Mouse (Mus musculus): ENCODE measurements at regions not wholly inside any gene's neighbourhood (a gene's known extent, or its start where the extent isn't known, plus 50 kb on each side); places are given as distances from the start of the nearest gene placed in this dataset.

DNA sequence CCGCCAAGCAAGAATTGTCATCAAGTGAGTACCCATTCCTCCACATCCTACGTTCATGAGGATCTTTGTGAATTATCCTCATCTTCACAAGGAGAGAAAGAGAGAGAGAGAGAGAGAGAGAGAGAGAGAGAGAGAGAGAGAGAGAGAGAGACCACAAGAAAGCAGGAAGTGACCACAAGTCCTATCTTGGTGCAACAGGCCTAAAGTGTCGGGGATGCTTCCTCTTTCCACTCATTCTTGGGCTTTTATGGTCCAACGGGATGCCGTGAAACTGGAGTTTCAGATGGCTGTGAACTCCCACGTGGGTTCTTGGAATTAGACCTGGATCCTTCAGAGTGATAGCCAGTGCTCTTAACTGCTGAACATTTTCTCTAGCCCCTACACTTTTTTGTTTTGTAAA lies 53.1 kb upstream of the Rai14 start:
- no peak for DNase-seq

- no peak for DNase-seq
These were observed 56.2 kb upstream of the Rai14 start for GRCm38 (mm10) chr15:10770410-10771310.

DNA sequence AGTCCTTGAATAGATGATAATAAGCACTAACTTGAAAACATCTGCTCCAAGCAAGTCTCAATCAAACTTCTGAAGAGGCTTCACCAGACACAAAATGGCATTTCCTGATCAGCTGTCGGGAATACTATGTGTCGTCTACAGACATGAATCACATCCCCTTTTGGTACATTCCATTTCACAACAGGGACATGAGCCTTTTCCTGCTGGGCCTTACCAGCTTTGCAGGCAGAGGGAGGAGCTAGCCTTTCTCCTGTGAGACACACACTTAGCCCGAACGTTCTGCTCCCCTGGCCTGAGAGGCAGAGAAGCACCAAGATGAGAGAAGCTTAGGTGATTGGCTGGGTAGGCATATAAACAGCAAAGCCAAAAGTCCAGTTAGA lies 56.9 kb upstream of the Rai14 start:
- no peak for DNase-seq

DNA sequence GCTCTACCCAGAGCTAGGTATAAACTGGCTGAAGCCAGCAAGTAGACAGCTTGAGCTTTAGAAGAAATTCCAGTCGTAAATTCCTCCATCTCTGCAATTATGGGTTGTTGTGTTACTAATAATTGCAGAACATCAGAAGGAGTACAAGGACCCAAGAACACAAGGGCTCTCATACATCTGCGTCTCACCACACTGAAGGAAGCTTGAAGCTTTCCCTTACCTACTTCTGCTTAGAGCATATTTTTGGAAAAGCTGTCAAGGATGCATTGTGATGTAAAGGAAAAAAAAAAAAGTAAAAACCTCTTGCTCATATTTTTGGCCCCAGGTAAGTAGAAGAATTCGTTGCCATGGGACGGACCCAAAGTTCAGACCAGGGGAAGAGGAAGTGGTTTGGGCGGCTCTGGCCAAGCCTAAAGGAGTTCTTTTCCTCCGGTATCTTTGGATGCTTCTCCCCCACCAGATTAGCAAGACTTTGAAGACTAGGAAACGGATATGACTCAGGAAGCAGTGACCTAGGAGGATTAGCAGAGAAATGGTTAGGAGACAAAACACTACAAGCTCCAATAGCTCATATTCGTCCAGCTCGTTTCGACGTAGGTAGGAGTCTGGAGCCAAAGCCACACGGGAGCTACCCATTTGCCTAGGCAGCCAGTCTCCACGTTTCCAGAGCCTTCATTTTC lies 65.7 kb upstream of the Rai14 start:
- DNase-seq, result no peak

- DNase-seq, result no peak
These were observed 74.9 kb upstream of the Rai14 start for GRCm38 (mm10) chr15:10789371-10789770.

- DNase-seq, result no peak
These were observed 76.6 kb upstream of the Rai14 start for GRCm38 (mm10) chr15:10790862-10791497.

DNA sequence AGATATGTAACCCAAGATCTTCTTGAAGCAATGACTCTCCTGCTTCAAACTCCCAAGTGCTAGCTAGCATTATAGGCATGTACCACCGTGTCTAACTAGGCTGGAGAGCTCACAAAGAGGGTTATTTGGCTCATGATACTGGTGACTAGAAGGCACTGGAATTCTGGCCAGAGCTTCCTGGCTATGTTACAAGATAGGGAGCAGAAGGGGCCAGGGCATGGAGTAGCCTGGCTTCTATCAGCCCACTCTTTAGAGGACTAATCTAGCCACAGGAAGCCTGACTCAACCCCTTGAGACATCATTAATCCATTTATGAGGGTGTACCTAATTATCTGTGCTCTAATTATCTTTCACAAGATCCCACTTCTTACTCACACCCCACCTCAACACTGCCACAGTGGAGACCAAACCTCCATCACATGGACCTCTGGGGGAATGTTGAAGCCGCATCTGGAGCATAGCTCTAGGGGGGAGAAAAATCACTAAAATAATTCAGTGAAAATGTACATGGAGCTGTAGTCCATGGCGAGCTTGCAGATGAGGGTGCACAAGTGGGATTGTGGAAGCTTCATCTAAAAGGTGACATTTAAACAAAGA lies 77.2 kb upstream of the Rai14 start:
- DNase-seq, result no peak

DNA sequence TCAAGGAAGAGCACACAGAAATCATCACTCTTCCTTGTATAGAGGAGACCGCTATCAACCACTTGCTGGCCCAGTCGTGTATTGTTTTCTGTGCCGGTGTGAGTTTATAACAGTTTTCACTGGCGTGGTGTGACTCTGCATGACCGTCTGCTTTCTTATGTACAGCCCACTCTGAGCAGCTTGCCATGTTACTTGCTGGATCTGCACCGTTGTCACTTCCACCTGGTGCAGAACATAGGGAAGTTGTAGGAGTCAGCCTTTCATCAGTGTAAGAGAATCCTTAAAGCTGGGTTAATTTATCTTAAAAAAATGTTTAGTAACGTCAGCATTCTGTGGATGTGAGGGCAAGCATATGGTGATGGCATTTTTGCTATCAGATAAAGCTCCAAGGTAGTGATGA lies 77.7 kb upstream of the Rai14 start:
- no peak for DNase-seq

DNA sequence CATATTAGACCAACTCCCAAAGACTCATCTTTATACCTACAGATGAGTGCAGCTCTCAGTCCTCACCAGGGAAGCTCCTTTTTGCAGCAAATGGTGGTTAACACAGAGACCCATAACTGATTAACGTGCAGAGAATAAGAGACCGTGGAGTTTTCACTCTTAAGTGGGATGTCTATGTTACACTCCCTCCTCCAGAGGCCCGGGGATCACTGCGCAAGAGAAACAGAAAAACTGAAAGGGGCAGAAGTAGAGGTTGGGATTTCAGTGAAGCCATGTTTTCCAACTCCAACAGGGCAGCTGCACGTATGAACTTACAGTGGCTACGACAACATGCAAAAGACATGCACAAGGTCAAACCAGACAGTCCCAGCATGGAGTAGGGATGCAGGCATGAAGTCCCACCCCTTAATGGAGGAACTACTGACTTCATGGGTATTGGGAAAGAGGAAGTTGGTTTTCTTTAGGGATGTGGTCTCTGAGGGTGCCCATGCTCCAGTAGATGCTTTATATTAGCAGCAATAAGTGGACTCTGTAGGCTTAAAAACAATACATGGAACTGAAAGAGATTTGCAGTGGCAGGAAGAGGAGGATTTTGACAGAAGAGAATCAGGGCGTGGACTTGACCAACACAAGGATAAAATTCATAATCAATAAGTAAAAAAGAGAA lies 80.8 kb upstream of the Rai14 start:
- DNase-seq, result no peak

GRCm38 (mm10) chr15:10799656-10800055 lies 85.2 kb upstream of the Rai14 start:
- DNase-seq, result no peak

DNA sequence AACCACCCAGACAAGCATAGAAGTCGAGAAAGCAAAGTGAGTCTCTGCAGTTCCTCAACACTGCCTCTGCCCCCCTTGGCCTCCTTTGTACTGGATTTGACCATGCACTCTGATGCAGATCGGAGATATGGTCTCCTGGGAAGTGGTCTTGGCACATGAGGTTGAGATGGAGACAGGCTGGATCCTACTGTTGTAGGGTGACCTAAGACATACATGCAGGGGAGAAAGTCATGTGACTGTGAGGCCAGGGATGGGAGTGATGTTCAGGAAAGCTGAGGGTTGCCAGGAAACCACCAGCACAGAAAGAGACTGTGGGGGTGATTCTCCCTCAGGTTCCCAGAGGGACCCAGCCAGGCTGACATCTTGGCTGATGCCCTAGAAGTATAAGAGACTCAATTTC lies 99.8 kb upstream of the Rai14 start:
- no peak for DNase-seq

- no peak for DNase-seq
These were observed 100.3 kb upstream of the Rai14 start for GRCm38 (mm10) chr15:10814709-10815108.

DNA sequence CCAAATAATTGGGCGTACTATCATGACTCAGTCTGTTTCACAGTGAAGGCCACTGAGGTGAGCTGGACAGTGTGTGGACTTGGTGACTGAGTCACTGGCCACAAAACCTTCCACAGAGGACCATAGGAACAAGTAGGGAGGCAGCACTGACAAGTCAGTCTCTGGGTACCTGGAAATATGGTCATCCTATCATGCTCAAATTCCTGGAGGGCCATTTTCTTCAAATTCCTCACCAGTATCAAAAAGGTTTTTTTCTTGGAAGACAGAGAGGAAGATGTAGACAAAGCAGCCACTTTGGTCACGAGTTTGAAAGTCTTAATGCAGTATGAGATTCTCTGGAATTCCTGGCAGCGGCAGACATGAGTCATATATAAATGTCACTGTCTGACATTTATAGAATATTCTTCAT lies 101.8 kb upstream of the Rai14 start:
- no peak for DNase-seq

GRCm38 (mm10) chr15:10818216-10818615 lies 103.8 kb upstream of the Rai14 start:
- DNase-seq, result peak in 1 of 2 experiments; percentile 5

DNA sequence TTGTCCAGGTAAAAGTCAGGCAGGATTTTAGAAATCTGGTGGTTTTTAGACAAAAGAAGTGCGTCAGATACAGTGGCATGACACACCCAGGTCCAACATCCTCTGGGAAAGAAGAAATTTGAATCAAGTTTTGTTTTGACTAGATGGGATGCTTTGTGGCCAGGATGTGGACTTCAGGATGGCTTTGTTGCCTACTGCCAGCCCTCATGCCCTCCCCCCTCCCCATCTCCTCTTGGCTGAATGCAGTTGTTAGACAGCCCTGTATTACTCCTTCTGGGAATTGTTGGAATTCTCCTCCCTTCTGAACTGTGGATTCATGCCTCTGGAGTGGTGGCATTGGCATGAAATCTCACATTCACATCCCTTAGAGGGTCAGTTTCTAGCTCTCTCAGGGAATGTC lies 104.3 kb upstream of the Rai14 start:
- no peak for DNase-seq

DNA sequence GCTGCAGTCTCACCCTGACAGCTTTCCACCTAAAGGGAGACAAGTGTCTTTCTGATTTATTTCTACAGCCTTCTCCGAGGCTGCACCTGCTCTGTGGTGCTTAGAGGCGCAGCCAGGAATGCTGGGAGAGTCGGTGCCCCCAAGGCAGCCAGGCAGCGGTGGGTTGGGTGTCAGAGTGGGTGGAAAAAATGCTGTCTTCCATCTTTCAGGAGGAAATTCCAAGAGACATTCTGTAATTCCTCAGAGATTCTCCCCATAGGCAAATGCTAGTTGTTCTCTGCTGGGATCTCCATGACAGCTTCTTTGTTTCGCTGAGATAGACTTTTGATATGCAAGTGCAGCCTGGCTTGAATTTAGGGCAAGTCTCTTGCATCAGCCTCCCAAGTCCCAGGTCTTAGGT lies 109.5 kb upstream of the Rai14 start:
- no peak for DNase-seq

GRCm38 (mm10) chr15:10829588-10829987 lies 115.2 kb upstream of the Rai14 start:
- DNase-seq, result no peak

DNA sequence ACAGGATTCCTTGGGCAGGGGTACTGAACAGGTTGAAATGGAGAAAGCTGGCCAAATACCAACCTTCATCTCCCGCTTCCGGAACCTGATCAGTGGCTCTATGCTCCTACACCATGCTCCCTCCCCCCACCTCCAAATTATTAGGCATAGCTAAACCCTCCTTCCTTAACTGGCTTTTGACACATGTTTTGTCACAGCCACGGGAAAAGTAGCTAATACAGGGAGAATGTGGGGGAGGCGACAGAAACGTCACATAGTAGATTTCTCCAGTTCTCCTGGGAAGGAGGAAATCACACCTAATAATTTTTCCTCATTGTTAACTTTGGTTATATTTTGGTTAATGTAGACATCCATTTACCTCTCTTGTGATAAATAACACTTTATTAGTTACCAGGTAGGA lies 116.1 kb upstream of the Rai14 start:
- DNase-seq, result no peak

GRCm38 (mm10) chr15:10831106-10831505 lies 116.7 kb upstream of the Rai14 start:
- no peak for DNase-seq

GRCm38 (mm10) chr15:10832331-10832730 lies 117.9 kb upstream of the Rai14 start:
- no peak for DNase-seq

DNA sequence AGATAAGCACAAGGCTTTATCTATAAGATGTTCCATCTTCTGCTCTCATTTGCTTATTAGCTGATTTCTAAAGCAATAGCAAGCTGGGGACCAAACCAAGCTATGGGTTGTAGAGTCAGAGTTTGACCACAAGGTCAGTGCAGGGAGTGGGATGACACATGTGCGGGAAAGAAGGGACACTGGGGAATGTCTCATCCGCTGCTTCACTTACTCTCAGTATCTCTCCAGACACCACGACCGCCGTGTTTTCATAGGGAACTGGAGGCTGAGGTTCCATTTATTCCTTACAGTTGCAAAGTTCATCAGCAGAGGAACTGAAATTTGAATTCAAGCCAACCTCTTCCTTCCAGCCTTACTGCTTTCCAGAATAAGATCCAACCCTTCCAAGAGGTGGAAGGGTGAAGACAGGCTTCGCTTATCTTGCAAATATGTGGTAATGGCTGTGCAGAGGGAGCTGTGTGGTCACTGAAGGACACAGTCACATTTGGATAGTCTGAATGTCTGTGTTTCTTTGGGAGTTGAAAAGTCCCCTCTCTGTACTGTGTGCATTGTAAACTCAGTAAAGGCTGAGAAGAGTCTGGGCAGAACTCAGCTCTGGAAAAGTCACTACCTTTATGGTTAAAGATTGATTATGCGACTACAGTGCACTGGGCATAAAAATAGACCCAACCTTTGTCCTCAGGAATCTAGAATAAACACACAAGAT lies 118.1 kb upstream of the C1qtnf3 start:
- DNase-seq, result no peak

DNA sequence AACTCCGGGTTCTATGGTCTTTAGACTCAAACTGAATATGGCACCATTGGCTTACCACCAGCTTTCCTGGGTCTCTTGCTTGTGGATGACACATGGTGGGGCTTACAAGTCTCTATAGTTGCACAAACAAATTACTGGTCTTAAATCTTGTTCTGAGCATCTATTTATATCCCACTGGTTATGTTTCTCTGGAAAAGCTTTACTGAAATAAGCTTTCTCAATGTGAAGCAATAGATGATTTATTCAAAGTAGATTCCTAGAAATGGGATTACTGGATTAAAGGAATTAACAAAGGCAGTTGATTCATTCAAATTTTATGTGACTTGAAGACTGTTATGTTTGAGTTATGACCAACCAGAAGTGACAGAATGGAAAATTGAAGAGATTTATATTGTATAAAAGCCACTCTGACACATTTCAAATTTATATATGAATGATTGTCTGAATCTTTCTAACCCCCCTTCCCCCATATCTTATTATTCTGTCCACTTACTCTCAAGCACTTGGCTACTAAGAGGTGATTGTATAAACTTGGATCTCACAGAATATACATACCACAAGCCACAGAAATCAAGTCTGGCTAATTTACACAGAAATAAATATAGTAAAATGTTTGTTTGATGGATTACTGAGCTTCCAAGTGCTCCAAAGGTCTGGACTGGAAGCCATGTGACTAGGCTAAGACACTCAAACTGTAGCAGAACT lies 113.4 kb upstream of the C1qtnf3 start:
- DNase-seq, result no peak
